Mouse (Mus musculus): Measurements from ENCODE around the gene Gm12794.
"Not testable (repeated sequence)": the region's sequence is repeated elsewhere in the genome, so short reads cannot be mapped to it uniquely, and the experiment has no call there.

The Gm12794 gene

DNA sequence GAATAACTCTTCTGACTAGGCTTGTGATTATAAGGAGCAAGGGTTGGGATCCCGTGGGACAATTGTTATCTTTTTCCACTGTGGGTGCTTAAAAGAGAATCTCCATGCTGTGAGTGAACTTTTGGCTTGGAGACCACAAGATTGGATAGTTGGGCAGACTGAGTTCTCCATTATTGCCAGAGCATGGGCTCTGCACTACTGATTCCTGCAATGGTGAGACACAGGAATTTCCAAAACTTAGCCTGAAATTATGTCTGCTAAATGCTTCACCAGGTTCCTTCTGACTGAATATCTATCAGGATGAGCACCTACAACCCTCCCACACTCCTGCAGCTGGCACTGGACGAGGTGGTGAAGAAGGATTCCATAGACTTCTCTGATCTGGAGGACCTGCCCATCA is at the start of gene Gm12794:
Gm12794 (plus strand) TSS at position 301 of the 400 bp plus-strand sequence.
- DNase-seq = not testable (repeated sequence)

- no peak for DNase-seq
These were observed 46.4 kb upstream of the Gm12794 start, which contains the start of gene C130073F10Rik for GRCm38 (mm10) chr4:101893656-101894420. Gene C130073F10Rik, minus strand, starts transcription at chr4:101893789.

DNA sequence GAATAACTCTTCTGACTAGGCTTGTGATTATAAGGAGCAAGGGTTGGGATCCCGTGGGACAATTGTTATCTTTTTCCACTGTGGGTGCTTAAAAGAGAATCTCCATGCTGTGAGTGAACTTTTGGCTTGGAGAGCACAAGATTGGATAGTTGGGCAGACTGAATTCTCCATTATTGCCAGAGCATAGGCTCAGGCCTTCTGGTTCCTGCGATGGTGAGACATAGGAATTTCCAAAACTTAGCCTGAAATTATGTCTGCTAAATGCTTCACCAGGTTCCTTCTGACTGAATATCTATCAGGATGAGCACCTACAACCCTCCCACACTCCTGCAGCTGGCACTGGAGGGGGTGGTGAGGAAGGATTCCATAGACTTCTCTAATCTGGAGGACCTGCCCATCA is 31.4 kb upstream of the Gm12794 start, which contains the start of gene Gm12800:
Gm12800 (plus strand) TSS at position 301 of the 400 bp plus-strand sequence.
- DNase-seq = not testable (repeated sequence)

DNA sequence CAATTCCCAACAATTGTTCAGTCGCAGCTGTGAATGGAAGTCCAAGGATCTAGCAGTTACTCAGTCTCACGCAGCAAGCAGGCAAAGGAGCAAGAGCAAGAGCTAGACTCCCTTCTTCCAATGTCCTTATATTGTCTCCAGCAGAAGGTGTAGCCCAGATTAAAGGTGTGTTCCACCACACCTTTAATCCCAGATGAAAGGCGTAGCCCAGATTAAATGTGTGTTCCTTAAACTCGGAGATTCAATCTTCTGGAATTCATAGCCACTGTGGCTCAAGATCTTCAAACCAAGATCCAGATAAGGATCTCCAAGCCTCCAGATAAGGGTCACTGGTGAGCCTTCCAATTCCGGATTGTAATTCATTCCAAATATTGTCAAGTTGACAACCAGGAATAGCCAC is 40.7 kb downstream of the Gm12794 start, which contains the start of gene Gm12790:
Gm12790 (minus strand) TSS at position 101 of the 400 bp plus-strand sequence.
- DNase-seq = not testable (repeated sequence)

- DNase-seq = no peak
These were observed 45.5 kb downstream of the Gm12794 start for GRCm38 (mm10) chr4:101985678-101986077.

DNA sequence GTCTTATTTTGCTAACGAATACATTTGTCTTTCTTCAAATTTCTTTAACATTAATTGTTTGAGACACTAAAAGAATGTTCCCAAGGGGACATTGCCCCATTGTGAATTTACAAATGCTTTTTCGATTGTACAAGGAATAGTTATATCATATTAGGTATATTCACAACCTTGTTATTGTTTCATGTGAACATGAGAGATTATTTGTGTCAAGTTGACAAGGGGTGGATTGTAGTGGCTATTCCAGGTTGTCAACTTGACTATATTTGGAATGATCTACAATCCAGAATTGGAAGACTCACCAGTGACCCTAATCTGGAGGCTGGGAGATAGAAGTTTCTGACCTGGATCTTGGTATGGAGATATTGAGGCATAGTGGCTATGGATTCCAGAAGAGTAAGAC is 46.1 kb downstream of the Gm12794 start, which contains the start of gene Gm12789:
Gm12789 (plus strand) TSS at position 301 of the 400 bp plus-strand sequence.
- DNase-seq = not testable (repeated sequence)

Data from cerebellum, postnatal 14 days (tissue).